Mouse (Mus musculus): ENCODE measurements around the gene Csf2rb2. TPM values are rescaled to one million over a fixed set of nuclear protein-coding genes. Genes with fewer than 3 reads are reported as not detected.
"Not testable (repeated sequence)": the region's sequence is repeated elsewhere in the genome, so short reads cannot be mapped to it uniquely, and the experiment has no call there.

Gene Csf2rb2
- polyA plus RNA-seq, 1 experiment from 2014 or later = 1.3 TPM

DNA sequence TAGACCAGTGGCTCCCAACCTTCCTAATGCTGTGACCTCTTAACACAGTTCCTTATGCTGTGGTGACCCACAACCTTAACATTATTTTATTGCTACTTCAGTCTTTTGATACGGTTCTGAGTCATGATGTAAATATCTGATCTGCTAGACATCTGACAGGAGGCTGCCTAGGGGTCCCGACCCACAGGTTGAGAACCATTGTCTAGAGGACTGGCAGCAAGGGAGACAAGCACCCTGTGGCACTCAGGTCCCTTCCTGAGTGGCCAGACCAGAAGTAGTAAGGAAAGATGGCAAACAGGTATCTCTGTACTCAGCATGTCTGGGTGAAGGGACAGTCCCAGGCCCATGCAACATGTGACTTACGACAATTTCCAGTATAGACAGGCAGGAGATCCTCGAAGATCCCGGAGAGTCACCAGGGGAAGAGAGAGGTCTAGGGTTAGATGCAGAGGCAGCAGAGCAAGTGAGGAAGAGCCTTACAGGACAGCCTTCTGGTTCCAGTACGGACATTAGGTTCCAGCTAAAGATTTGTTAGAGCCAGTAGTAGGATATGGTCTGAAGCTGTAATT lies 1.8 kb downstream of the Csf2rb2 start:
- Histone ChIP-seq H3K4me2 (ENCODE audit: low read depth, low read length) (no peak overlapping the region), H3K4me3 (ENCODE audit: low read depth, low read length) (no peak overlapping the region), H3K36me3 (ENCODE audit: control insufficient read depth, insufficient read depth, low read length) (no peaks in the 10 kb centered on the region), H3K4me1 (ENCODE audit: control insufficient read depth, insufficient read depth, low read length) (no peaks in the 10 kb centered on the region), H3K27me3 (replicated peaks; ENCODE audit: control insufficient read depth, insufficient read depth, low read length) (no peaks in the 10 kb centered on the region), H3K9ac (ENCODE audit: low read depth, low read length) (no peak overlapping the region), H3K27ac (replicated peaks; ENCODE audit: low read depth, low read length) (no peak overlapping the region), H3K9me3 (ENCODE audit: control insufficient read depth, low read length) (no peaks in the 10 kb centered on the region)
- 84% methylated on average over 6 of the region's 6 CpGs for WGBS
- DNase-seq (ENCODE audit: low spot score) = no peak
- ATAC-seq (ENCODE audit: low read depth) = no peak

DNA sequence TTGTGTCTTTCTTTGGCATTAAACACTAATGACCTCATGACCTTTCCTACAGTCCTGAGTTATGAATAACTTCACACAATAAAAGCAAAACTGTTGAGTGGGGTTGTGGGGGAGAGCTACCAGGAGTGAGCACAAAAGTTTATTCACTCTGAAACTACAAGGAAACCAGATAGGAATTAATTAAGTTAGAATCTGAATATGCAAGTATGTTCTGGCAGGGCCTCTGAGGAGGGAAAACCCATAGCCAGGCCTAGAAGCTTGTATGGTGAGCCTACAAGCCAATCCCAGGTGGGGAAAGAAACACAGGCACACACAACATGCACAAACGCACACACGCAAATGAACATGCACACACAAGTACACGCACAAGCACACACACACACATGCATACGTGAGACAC lies 2.8 kb downstream of the Csf2rb2 start:
- WGBS = 96% methylated on average over 4 of the region's 4 CpGs
- Histone ChIP-seq H3K4me2 (ENCODE audit: low read depth, low read length) (no peak overlapping the region), H3K36me3 (ENCODE audit: control insufficient read depth, insufficient read depth, low read length) (no peaks in the 10 kb centered on the region), H3K27me3 (replicated peaks; ENCODE audit: control insufficient read depth, insufficient read depth, low read length) (no peaks in the 10 kb centered on the region), H3K9me3 (ENCODE audit: control insufficient read depth, low read length) (no peaks in the 10 kb centered on the region), H3K27ac (replicated peaks; ENCODE audit: low read depth, low read length) (no peak overlapping the region), H3K4me3 (ENCODE audit: low read depth, low read length) (no peak overlapping the region), H3K9ac (ENCODE audit: low read depth, low read length) (no peak overlapping the region), H3K4me1 (ENCODE audit: control insufficient read depth, insufficient read depth, low read length) (no peaks in the 10 kb centered on the region)
- ATAC-seq (ENCODE audit: low read depth) (no peak), DNase-seq (ENCODE audit: low spot score) (no peak)

DNA sequence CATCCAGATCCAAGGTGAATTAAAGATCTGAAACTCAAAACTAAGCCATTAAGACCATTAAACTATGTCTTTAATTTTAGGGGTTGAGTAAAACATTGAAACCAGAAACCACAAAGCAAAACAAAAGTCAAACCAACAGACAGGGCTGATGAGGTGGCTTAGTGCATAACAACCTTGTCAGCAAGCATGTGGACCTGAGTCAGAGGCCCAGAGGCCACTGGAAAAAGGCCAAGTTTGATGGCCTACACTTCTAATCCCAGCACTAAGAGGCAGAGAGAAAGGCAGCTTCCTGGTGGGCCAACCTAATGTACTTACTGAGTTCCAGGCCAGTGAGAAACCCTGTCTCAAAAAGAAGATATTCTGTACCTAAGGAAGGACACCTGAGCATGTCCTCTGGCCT lies 4.7 kb downstream of the Csf2rb2 start:
- H3K27ac ChIP-seq (replicated peaks; ENCODE audit: low read depth, low read length) = no peak overlapping the region
- no peaks in the 10 kb centered on the region for H3K9me3 ChIP-seq (ENCODE audit: control insufficient read depth, low read length)
- DNase-seq (ENCODE audit: low spot score) (peak; percentile 5), ATAC-seq (ENCODE audit: low read depth) (no peak)
- no peaks in the 10 kb centered on the region for H3K4me1 ChIP-seq (ENCODE audit: control insufficient read depth, insufficient read depth, low read length)
- H3K27me3 ChIP-seq (replicated peaks; ENCODE audit: control insufficient read depth, insufficient read depth, low read length) = no peaks in the 10 kb centered on the region
- H3K4me3 ChIP-seq (ENCODE audit: low read depth, low read length) = no peak overlapping the region
- H3K36me3 ChIP-seq (ENCODE audit: control insufficient read depth, insufficient read depth, low read length) = no peaks in the 10 kb centered on the region
- no peak overlapping the region for H3K9ac ChIP-seq (ENCODE audit: low read depth, low read length)
- H3K4me2 ChIP-seq (ENCODE audit: low read depth, low read length) = no peak overlapping the region

DNA sequence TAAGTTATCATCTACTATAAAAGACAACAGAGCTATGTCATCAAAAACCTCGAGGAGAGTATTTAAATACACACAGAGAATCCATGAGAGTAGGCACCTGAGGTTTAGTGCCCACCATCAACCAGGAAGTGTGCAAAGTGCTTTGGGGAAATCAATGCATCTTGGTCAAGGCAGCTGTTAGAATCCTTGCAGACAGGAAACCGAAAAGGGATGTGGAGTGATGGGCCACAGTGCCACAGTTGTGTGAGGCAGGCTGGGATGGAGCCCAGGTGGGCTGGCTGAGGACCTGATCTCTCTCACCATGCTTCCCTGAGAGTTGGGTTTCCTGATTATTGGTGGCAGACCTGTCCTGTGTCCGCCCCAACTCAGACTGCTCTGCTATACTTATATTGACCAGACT lies 5.9 kb downstream of the Csf2rb2 start:
- Histone ChIP-seq H3K36me3 (ENCODE audit: control insufficient read depth, insufficient read depth, low read length) (no peaks in the 10 kb centered on the region), H3K4me2 (ENCODE audit: low read depth, low read length) (no peak overlapping the region), H3K4me1 (ENCODE audit: control insufficient read depth, insufficient read depth, low read length) (no peaks in the 10 kb centered on the region), H3K4me3 (ENCODE audit: low read depth, low read length) (no peak overlapping the region), H3K27ac (replicated peaks; ENCODE audit: low read depth, low read length) (no peak overlapping the region), H3K9ac (ENCODE audit: low read depth, low read length) (no peak overlapping the region), H3K9me3 (ENCODE audit: control insufficient read depth, low read length) (no peaks in the 10 kb centered on the region), H3K27me3 (replicated peaks; ENCODE audit: control insufficient read depth, insufficient read depth, low read length) (no peaks in the 10 kb centered on the region)
- ATAC-seq (ENCODE audit: low read depth) (no peak), DNase-seq (ENCODE audit: low spot score) (no peak)
- 68% methylated on average over 3 of the region's 3 CpGs for WGBS

DNA sequence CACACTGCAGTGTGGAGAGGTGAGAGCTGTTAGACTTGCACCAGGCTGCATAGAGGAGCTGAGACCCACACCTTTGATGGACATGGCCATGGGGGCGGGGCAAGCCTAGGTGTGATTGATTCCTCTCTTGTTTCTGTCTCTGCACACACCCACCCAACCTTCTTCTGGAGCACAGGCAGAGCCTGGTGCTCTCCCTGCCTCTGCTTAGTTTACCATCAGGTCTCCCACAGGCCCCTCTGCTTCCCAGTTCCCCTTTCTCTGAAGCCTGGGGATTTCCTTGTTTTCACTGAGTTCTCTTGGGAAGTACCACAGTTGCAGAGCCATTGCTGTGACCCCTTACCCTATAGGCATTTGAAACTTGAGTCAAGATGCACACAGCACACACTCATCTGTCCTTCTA lies 7.0 kb downstream of the Csf2rb2 start:
- no peak for ATAC-seq (ENCODE audit: low read depth)
- no peak for DNase-seq (ENCODE audit: low spot score)

DNA sequence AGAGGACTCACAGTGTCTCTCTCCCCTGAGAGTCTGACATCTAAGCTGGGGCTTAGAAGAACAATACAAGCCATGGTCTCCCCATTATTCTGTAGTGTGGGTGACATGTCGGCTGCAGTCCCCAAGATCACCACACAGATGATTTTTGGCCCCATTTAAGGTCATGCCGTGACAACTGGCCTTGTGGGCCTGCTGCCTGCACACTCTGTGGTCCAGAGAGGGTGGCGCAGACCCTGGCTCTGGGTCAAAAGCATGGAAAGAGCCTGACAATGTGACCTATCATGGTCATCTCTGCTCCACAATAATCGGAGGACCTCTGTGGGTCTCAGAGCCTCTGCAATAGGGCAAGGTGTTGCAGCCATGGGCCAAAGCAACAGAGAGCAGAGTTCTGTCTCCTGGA lies 11.8 kb downstream of the Csf2rb2 start:
- Histone ChIP-seq H3K4me3 (ENCODE audit: low read depth, low read length) (no peak overlapping the region), H3K27ac (replicated peaks; ENCODE audit: low read depth, low read length) (no peak overlapping the region), H3K27me3 (replicated peaks; ENCODE audit: control insufficient read depth, insufficient read depth, low read length) (no peaks in the 10 kb centered on the region), H3K4me2 (ENCODE audit: low read depth, low read length) (no peak overlapping the region), H3K36me3 (ENCODE audit: control insufficient read depth, insufficient read depth, low read length) (no peaks in the 10 kb centered on the region), H3K4me1 (ENCODE audit: control insufficient read depth, insufficient read depth, low read length) (no peaks in the 10 kb centered on the region), H3K9me3 (ENCODE audit: control insufficient read depth, low read length) (no peaks in the 10 kb centered on the region), H3K9ac (ENCODE audit: low read depth, low read length) (no peak overlapping the region)
- 79% methylated on average over 4 of the region's 4 CpGs for WGBS
- ATAC-seq (ENCODE audit: low read depth) = no peak
- DNase-seq (ENCODE audit: low spot score) = no peak

More for the DNA sequence above, 7.0 kb downstream of the Csf2rb2 start:
- 60% methylated on average over 1 of the region's 1 CpGs for WGBS
- H3K4me2 ChIP-seq (ENCODE audit: low read depth, low read length) = no peak overlapping the region
- H3K9ac ChIP-seq (ENCODE audit: low read depth, low read length) = no peak overlapping the region
- H3K27ac ChIP-seq (replicated peaks; ENCODE audit: low read depth, low read length) = no peak overlapping the region
- no peaks in the 10 kb centered on the region for H3K4me1 ChIP-seq (ENCODE audit: control insufficient read depth, insufficient read depth, low read length)
- H3K36me3 ChIP-seq (ENCODE audit: control insufficient read depth, insufficient read depth, low read length) = no peaks in the 10 kb centered on the region
- H3K9me3 ChIP-seq (ENCODE audit: control insufficient read depth, low read length) = no peaks in the 10 kb centered on the region
- H3K4me3 ChIP-seq (ENCODE audit: low read depth, low read length) = no peak overlapping the region
- H3K27me3 ChIP-seq (replicated peaks; ENCODE audit: control insufficient read depth, insufficient read depth, low read length) = no peaks in the 10 kb centered on the region

DNA sequence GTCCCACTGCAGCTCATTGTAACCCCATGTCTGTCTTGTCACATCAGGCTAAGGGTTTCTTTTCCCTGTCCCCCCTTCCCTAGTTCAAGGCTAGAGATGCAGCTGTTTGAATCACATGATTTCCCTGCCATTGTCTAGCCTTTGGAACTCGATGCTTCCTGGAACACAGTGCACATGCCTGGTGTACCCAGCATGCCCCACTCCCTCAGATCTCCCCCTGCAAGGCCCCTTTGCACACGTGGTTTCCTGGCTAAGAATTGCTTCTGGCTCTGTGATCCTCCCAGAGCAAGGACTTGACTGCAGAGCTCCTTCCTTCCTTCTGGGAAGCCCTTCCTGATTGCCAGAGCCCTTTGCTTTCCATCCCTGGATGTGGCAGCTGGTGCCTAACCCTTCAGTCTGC lies 12.3 kb downstream of the Csf2rb2 start:
- H3K9ac ChIP-seq (ENCODE audit: low read depth, low read length); H3K4me3 ChIP-seq (ENCODE audit: low read depth, low read length); H3K27me3 ChIP-seq (replicated peaks; ENCODE audit: control insufficient read depth, insufficient read depth, low read length); H3K4me2 ChIP-seq (ENCODE audit: low read depth, low read length); ATAC-seq (ENCODE audit: low read depth); H3K4me1 ChIP-seq (ENCODE audit: control insufficient read depth, insufficient read depth, low read length); H3K36me3 ChIP-seq (ENCODE audit: control insufficient read depth, insufficient read depth, low read length); H3K9me3 ChIP-seq (ENCODE audit: control insufficient read depth, low read length); H3K27ac ChIP-seq (replicated peaks; ENCODE audit: low read depth, low read length): not testable (repeated sequence)
- 13% methylated on average over 2 of the region's 2 CpGs for WGBS
- DNase-seq (ENCODE audit: low spot score) = peak; percentile 27

DNA sequence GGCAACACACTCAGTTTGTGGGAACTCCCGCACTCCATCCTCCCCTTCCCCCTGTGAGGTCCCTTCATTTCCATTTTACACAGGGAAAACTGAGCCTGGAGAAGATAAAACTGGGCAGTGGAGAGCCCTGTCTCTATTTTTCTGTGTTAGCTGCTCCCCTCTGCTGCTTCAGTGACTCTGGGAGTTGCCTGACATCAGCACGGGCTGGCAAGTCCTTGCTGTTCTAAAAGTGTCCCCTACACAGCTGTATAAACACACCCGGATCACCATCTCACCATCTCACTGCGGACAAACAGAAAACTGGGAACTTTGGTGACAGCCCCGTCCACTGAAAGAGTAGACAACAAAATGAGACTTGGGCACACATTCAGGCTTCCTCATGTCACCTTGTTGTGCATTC lies 15.7 kb downstream of the Csf2rb2 start:
- ATAC-seq (ENCODE audit: low read depth) = not testable (repeated sequence)

DNA sequence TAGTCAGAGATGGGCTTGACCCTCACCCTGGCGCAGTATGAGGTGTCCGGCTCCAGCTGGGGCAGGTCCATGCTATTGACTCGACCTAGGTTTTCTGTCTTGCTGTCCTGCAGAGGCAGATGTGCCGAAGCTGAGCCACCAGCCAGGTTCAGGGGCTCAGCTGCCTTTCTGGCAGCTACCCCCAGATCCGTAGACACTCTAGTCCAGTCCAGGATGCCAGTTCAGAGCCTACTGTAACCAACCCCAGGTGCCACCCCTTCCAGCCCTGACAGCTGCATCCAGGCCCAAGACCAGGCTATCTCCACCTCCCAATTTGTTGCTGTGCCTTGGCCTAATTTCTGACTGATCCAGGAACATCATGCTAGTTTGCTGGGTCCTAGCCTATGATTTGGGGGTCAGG lies 17.6 kb downstream of the Csf2rb2 start:
- Histone ChIP-seq H3K9me3 (ENCODE audit: control insufficient read depth, low read length) (no peaks in the 10 kb centered on the region), H3K27ac (replicated peaks; ENCODE audit: low read depth, low read length) (no peak overlapping the region), H3K4me1 (ENCODE audit: control insufficient read depth, insufficient read depth, low read length) (no peaks in the 10 kb centered on the region), H3K36me3 (ENCODE audit: control insufficient read depth, insufficient read depth, low read length) (no peaks in the 10 kb centered on the region), H3K27me3 (replicated peaks; ENCODE audit: control insufficient read depth, insufficient read depth, low read length) (no peaks in the 10 kb centered on the region), H3K9ac (ENCODE audit: low read depth, low read length) (no peak overlapping the region), H3K4me3 (ENCODE audit: low read depth, low read length) (no peak overlapping the region), H3K4me2 (ENCODE audit: low read depth, low read length) (no peak overlapping the region)
- ATAC-seq (ENCODE audit: low read depth) (no peak), DNase-seq (ENCODE audit: low spot score) (no peak)
- 78% methylated on average over 5 of the region's 5 CpGs for WGBS

More for the DNA sequence above, 15.7 kb downstream of the Csf2rb2 start:
- H3K27ac ChIP-seq (replicated peaks; ENCODE audit: low read depth, low read length); H3K4me2 ChIP-seq (ENCODE audit: low read depth, low read length); H3K27me3 ChIP-seq (replicated peaks; ENCODE audit: control insufficient read depth, insufficient read depth, low read length); H3K4me1 ChIP-seq (ENCODE audit: control insufficient read depth, insufficient read depth, low read length); H3K9ac ChIP-seq (ENCODE audit: low read depth, low read length); H3K36me3 ChIP-seq (ENCODE audit: control insufficient read depth, insufficient read depth, low read length); DNase-seq (ENCODE audit: low spot score); H3K9me3 ChIP-seq (ENCODE audit: control insufficient read depth, low read length); H3K4me3 ChIP-seq (ENCODE audit: low read depth, low read length): not testable (repeated sequence)
- WGBS = 55% methylated on average over 5 of the region's 5 CpGs

All from embryonic facial prominence, embryonic 14.5 days (tissue).